Mouse (Mus musculus) megakaryocyte, embryonic 14.5 days (primary cell): ENCODE results near the gene Gm4787.

Source experiments
- FLI1 ChIP-seq: IDR thresholded peaks from 2 replicates; pipeline ENCODE4 v1.6.1; 2012; ENCODE audit warnings: low read length, inconsistent platforms, mixed read lengths
- GATA1 ChIP-seq: IDR thresholded peaks from 3 replicates; pipeline ENCODE4 v1.6.1; 2012; ENCODE audit warnings: mixed read lengths, low read length, inconsistent platforms, borderline replicate concordance

GRCm38 (mm10) chr12:81332875-81333421 lies 46.3 kb downstream of the Gm4787 start, which contains the start of gene Slc8a3:
- no peak for TF ChIP-seq GATA1
- no peak for TF ChIP-seq FLI1
